In the genomic region with DNA sequence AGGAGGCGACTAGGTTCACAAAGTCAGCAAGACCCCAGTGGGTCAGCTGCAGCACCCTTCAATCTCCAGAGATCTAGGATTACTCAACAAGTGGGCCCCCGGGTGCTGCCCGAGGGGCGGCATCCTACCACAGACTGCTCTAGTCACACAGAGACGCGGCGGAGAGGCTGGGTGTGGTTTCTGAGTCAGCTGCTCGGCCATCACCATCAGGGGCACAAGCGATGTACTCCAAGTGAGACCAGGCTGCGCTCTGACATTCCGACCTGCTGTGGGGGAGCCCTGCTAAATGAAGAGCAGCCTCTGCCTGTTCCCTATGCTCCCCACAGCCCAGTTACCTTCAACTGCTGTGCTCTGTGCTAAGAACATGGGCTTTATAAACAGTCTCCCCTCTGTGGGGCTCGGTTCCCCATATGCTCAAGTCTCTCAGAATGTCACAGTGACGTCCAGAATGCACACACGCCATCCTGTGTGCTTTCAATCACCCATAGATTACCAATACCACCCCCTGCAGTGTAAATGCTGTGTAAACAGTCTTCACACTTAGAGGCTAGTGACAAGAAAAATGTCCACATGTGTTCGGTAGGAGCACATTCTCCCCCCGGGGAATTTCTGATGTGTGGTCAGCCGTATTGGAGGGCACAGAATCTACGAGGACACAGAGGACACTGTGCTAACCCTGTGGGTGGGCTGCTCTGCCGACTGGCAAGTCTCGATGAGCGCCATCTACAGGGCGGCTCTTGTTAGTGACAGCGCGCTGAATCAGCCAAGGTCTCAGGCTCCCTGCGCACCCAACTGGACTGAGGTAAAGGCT, we compare ENCODE assay signal across 8 mouse cellular contexts. TPM values are rescaled to one million over a fixed set of nuclear protein-coding genes. Genes with fewer than 3 reads are reported as not detected.
DNase-seq lines count a peak whose midpoint lies in the region; ATAC-seq lines count a peak whose summit lies in the region.

No protein-coding gene starts in this region.

- no peak overlapping the region for H3K27ac ChIP-seq in forebrain, embryonic 11.5 days (ENCODE audit: low read depth, low read length)

- no peaks in the 10 kb centered on the region for H3K27me3 ChIP-seq in forebrain, embryonic 11.5 days (ENCODE audit: control insufficient read depth, insufficient read depth, low read length)

- ATAC-seq in forebrain, embryonic 11.5 days (replicated peaks; ENCODE audit: low FRiP score) = peak; percentile 55; the same call in 1 of the 2 replicates
- peak; percentile 65 to 66; a peak in 3 of 4 replicates for ATAC-seq in hematopoietic stem cell, adult 5-6 weeks (replicated peaks in 1 of 2; ENCODE audit: insufficient read depth in 1 of 2, low FRiP score in 2 of 2, low TSS enrichment in 1 of 2, low read depth in 1 of 2, poor library complexity in 2 of 2, severe bottlenecking in 2 of 2)
- no peak for ATAC-seq in erythroblast, adult 5-6 weeks (replicated peaks; ENCODE audit: low FRiP score, poor library complexity, severe bottlenecking)

- H3K4me1 ChIP-seq in forebrain, embryonic 11.5 days (replicated peaks; ENCODE audit: control insufficient read depth, insufficient read depth, low read length) = peaks cover 15% of the 10 kb centered on the region

- DNase-seq in MEL-GATA-1-ER (ENCODE audit: extremely low read depth, low read depth) = peak; percentile 7
- peak; percentile 86 for DNase-seq in brain, adult 2 months (ENCODE audit: low read depth, low spot score)
- peak; percentile 87 for DNase-seq in forebrain, embryonic 11.5 days (ENCODE audit: low spot score)
- DNase-seq in layer of hippocampus, postnatal 10 days (ENCODE audit: low spot score in 2 of 2) = peak; percentile 82 to 85
- DNase-seq in lung, postnatal 36 days = peak; percentile 79
- DNase-seq in right cerebral cortex, adult 18-20 months = peak; percentile 49

- H3K4me2 ChIP-seq in forebrain, embryonic 11.5 days (ENCODE audit: low read depth, low read length, severe bottlenecking) = no peak overlapping the region

- H3K4me3 ChIP-seq in forebrain, embryonic 11.5 days (ENCODE audit: low read depth, low read length) = no peak overlapping the region

- 45% methylated on average over 25 of the region's 25 CpGs for WGBS in forebrain, embryonic 11.5 days

- H3K9me3 ChIP-seq in forebrain, embryonic 11.5 days (ENCODE audit: control insufficient read depth, low read length) = no peaks in the 10 kb centered on the region

- H3K36me3 ChIP-seq in forebrain, embryonic 11.5 days (ENCODE audit: control insufficient read depth, insufficient read depth, low read length) = no peaks in the 10 kb centered on the region; the same call in 1 of the 2 replicates

- H3K9ac ChIP-seq in forebrain, embryonic 11.5 days (ENCODE audit: low read length) = no peak overlapping the region

RNA-seq across cellular contexts. Expression of gene Tbc1d16, which starts 41.1 kb away (rescaled TPM):
- polyA plus RNA-seq in forebrain, embryonic 11.5 days (2014; fragmentation: Nextera tagmentation; extraction: Ambion mirVana) = 20.4 and 20.8 TPM in 2 replicates
- total RNA-seq in hematopoietic stem cell, adult 5-6 weeks (2017) = 5.5 TPM in 2 replicates
- total RNA-seq in layer of hippocampus, postnatal 10 days (2021) = 100 to 1,000 TPM; 111 to 115 TPM
- total RNA-seq in erythroblast, adult 5-6 weeks (2015; ENCODE audit: low replicate concordance) = 0.38 TPM in 1 of 2 replicates, not detected in the other
- 0.09 and 0.42 TPM in 2 replicates for total RNA-seq in erythroblast, adult 5-6 weeks (2017; ENCODE audit: low replicate concordance)

RNA-seq across cellular contexts. Expression of gene Ccdc40, which starts 41.2 kb away (rescaled TPM):
- 19.5 and 22.1 TPM in 2 replicates for polyA plus RNA-seq in forebrain, embryonic 11.5 days (2014; fragmentation: Nextera tagmentation; extraction: Ambion mirVana)
- 16.1 and 17.6 TPM in 2 replicates for total RNA-seq in hematopoietic stem cell, adult 5-6 weeks (2017)
- 1 to 10 TPM; 4.8 to 5.2 TPM for total RNA-seq in layer of hippocampus, postnatal 10 days (2021)
- total RNA-seq in erythroblast, adult 5-6 weeks (2015; ENCODE audit: low replicate concordance) = not detected in 2 replicates
- total RNA-seq in erythroblast, adult 5-6 weeks (2017; ENCODE audit: low replicate concordance) = 0.56 and 1.5 TPM in 2 replicates

Comparison
In these comparisons a context has a peak if more than half of its experiments do, and no peak if none do; other contexts are left out.
1. DNase-seq: peak in every context shown above with its lines; median percentile 87 in forebrain, embryonic 11.5 days; 86 in brain, adult 2 months; 84 in layer of hippocampus, postnatal 10 days; 79 in lung, postnatal 36 days; 49 in right cerebral cortex, adult 18-20 months; 7 in MEL-GATA-1-ER.
2. RNA of gene Tbc1d16, which starts 41.1 kb away (total RNA-seq): 111 to 115 TPM in layer of hippocampus, postnatal 10 days; 5.5 TPM in hematopoietic stem cell, adult 5-6 weeks and 0.09 to 0.42 TPM in erythroblast, adult 5-6 weeks; every median in the first group is over 10 times any median in the second.